Mouse (Mus musculus) urinary bladder, postnatal 4 days (tissue): ENCODE measurements around the gene Kmt5a.
A peak's percentile ranks its signal among the peaks of the same experiment; 100 is the strongest.
"Not testable (repeated sequence)": the region's sequence is repeated elsewhere in the genome, so short reads cannot be mapped to it uniquely, and the experiment has no call there.

Experiments used
- DNase-seq, 2 experiments: peaks; one replicate each; pipeline ENCODE4 v3.0.0; 2021 to 2022; ENCODE audit warnings: low spot score in 2 of 2

Gene Kmt5a

DNA sequence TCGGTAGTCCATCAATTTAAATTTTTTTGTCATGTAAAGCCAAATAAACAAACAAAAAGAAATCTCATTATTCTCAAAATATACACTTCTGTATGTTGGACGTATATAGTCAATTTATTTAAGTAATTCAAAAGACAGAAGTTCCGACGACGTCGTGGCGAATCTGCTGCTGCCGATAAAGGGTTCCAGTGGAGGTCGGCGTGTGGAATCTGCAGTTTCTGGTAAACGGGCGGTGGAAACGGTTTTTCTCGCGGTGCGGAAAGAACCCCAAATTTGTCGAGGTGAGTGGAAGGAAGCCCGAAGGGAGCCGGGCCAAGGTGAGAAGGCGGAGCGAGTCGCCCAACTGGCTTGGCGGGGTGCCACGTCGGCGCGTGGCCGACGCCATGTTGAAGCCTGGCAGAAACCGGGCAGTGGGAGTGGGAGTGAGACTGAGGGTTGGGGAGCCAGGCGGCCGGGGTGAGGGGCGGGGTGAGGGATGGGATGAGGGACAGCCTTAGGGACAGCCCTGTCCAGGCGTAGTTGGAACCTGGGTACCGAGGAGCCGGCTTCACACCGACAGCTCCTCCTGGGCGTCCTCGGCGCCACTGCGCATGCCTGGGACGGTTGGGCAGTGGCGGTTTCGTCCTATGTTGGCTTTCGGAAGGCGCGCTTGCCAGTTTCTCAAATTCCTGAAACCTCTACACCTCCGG lies 43.4 kb downstream of the Kmt5a start, which contains the start of gene Snrnp35:
Gene Snrnp35 (plus strand): TSS at position 169 of the 689 bp plus-strand sequence.
- DNase-seq: peak; percentile 91

DNA sequence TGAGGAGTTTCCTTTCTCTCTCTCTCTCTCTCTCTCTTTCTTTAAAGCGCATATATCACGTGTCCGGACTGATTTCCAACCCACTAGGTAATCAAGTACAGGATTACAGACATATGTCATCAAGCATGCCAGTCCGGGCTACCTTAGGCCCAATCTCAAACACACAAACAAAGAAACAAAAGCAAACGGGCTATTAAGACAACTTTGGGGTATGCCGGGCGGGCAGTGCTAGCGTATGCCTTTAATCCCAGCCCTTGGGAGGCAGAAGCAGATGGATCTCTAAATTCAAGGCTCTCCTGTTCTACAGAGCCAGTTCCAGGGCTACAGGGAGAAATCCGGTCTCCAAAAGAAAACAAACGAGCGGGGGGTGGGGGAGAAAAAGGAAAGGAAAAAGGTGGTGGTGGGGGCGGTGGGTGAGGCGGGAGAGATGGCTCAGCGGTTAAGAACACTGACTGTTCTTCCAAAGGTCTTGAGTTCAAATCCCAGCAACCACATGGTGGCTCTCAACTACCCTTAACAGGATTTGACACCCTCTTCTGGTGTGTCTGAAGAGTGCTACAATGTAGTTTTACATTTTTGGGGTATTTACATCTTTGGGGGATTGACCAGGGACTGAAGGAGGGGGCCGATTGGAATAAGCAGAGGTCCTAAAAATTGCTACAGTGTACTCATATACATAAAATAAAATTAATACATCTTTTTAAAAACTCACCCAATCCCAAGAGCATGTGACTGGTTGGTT lies 44.1 kb downstream of the Kmt5a start:
- DNase-seq: no peak

DNA sequence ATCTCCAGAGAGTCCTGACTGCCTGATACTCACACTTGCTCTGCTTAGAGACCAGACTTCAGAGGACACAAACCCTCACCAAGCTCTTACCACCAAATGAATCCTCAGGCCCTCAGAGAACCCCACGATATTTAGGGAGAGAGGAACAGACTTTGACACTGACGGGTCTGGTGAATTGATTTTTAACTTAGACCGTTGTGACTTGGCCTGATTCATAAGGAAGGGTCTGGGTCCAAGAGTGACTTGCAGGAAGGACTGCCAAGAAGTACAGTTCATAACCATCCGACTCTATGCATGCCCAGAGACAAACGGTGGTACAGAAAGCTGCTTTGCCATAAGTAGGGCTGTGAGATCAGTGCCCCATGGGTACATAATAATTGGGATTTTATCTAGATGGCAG lies 45.9 kb downstream of the Kmt5a start:
- no peak for DNase-seq

DNA sequence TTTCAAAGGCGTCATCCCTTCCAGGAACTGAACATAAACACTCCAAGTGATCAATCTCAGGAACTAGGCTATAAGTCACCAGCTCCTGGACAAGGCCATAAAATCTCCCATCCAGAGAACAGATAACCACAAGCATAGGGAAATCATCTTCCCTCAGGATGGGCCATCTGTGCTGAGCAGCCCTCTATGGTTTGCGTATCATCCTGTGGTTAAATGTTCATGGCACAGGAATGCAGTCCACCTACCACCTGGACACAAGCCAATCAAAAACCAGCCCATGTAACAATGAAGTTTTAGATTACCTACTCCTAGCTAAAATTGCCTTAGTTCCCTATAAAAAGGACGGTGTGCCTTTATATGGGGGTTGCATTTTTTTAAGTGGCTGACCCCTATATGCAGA lies 49.2 kb downstream of the Kmt5a start:
- DNase-seq: no peak

DNA sequence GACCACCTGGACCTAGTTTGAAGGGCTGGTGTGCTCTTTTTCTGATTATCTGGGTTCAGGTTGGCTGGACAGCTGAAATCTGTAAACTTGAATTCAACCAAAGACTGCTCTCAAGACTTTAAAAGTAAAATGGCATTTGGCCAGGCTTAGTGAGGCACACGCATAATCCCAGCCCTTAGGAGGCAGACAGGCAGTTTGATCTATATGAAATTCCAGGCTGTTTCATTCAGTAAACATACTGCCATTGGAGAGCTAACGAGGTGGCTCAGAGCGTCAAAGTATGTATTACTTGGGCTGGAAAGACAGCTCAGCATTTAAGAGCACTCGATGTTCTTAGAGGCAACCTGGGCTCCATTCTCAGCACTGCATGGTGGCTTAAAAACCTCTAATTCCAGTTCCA lies 52.0 kb downstream of the Kmt5a start:
- no peak for DNase-seq

DNA sequence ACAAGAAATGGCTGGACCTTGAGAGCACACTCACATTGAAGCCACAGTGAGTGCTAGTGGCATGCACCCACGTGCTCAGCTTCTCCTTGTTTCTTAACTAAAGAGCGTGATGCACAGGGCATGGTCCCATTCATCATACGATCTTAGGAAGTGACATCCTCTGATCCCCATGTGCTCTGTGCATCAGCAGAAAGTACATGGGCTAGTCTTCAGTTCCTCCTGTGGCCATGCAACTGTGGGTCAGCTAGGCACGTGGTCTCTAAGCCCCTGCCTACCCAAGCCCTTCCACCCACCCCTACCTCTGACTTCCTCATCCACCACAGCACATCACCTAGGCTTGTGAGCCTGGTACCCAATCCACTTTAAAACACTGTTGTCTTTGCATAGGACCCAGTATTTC lies 52.9 kb downstream of the Kmt5a start:
- DNase-seq: no peak

DNA sequence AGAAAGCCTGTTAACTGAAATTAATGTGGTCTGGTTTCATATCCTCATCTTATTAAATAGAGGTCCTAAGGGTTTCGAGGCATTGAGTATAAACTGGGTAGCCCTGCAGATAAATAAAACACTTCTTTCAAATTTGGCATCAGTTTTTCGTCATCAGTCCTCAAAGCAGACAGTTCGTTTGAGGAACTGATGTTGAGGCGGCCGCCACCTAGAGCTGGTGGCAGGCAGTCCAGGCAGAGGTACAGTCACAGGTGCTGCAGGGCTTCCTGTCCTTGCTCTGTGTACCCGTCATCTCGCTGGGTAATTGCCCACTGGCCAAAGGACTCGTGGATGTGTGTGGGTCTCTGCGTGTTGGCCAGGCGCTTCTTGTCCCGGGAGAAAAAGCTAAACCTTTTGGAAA lies 53.7 kb downstream of the Kmt5a start:
- no peak for DNase-seq

DNA sequence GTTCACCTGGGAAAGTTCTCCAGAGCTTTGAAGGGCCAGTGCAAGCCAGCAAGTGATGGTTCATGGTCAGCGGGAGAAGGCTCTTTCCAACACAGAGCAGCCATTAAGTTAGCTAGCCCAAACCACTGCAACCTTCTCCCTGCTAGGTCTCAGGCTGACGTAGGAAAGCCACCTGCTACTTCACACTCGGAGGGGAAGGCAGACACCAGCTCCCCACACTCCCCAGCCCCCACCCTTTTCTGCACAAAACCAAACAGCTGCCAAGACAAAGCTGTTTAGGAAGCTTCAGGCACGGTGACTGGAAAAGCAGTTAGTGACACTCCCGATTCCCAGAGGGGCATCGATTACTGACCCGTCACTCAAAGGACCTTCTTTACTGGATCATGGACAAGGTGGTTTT lies 55.8 kb downstream of the Kmt5a start:
- no peak for DNase-seq

DNA sequence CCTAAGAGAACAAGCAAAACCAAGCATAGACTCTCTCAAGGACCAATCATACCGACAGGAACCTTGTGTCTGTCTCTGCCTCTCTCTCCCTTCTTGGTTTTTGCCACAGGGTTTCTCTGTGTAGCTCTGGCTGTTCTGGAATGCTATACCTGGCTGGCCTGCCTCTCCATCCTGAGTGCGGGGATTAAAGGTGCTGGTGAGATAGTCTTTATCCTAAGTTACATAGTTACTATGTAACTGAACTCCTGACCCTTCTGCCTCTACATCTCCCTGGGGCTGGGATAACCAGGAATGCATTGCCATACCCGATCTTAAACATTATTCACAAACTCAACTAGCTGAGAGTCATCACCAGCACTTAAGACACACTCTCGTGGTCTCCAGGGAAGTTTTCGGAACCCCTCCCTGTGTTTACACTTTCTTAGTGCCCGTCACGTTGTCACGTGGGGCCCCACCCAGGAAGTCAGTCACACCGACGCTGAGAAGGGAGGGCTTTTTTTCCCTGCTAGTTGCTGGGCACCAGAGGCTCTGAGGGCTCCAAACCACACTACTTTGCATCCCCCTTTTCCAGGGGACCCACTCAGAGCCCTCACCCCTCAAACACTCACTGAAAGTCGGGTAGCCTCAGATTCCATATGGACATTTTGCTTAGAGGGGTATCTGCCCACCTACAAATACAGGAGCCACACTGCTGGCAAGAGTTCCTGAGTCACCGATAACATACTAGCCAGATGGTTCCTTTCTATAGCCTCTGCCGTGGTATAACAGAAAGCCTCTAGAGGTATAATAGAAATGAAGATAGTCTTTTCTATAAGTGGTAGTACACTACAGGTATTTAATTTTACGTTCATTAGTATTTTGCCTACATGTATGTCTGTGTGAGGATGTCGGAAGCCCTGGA lies 57.1 kb downstream of the Kmt5a start:
- no peak for DNase-seq

DNA sequence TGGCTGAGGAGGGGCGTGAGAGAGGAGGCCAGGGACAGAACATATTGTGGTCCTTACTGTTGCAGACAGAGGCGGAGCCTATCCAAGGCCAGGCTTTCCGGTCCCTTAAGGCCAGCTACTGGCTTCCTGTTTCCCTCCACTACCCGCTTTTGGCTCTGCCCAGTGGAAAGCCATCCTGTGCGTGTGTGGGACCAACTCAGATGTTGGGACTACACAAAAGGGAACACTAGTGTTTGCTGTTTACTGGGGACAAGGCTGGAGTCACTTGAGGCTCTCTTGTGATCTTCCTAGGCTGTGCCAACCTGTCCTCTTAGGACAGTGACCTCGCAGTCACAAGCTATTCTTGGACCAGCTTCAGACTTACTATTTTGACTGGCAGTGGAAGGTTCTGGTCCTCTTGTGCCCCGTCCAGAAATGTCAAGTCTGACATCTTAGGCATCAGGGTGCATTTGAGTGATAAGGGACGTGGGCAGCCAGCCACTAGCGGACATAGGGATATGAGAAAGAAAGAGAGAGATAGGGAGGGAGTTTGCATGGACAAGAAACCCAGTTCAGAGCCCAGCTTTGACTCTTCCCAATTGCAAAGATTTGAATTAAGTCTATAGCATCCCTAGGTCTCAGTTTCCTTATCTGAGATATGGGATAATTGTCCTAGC lies 58.6 kb downstream of the Kmt5a start:
- no peak for DNase-seq

DNA sequence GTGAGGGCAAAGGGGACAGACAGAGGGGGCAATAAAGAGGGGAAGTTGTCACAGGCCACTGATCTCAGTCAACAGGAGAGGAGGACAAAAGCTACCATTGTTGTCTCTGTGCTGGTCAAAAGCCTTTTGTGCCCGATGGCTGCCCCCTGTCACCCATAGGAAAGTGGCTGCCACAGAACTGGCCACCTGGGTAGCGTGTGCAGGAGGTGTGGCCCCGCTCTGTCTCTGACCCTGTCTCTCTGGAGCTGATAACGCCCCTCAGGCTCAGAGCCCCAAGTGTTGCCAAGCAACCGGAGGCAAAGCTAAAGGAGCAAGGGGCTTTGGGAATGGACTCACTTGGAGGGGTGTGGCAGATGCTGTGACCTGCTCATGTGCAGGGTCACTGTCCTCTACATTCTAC lies 59.3 kb downstream of the Kmt5a start:
- DNase-seq: no peak

DNA sequence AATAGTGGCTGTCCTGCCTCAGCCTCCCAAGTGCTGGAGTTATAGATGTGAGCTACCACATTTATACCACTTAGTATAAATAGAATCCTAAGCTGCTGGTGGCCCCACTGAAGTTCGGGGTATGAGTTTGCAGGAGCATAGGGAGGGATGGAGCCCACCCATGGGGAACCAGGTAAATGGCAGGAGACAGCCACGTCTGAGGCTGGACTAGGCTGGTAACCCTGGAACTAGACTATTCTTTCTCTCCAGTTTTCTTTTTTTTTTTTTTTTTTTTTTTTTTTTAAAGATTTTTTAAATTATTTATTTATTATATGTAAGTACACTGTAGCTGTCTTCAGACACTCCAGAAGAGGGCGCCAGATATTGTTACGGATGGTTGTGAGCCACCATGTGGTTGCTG lies 60.3 kb downstream of the Kmt5a start:
- not testable (repeated sequence) for DNase-seq

DNA sequence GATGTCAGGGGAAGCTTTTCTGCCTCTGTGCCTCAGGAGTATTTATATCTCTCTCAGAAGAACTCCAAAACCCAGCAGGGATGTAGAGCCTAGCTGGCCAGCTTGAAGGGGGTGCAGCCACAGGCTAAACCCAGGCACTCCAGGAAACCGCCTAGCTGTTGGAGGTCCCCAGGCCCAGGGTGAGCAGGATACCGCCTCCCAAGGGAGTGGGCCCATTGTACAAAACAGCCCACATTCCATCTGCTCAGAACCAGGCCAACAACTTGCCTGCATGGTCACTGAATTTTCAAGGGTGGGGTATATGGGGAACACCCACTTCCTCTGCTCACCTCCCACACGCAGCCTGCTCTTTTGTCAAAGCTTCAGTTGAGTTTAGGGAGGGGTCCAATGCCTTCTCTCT lies 60.8 kb downstream of the Kmt5a start:
- DNase-seq: no peak

DNA sequence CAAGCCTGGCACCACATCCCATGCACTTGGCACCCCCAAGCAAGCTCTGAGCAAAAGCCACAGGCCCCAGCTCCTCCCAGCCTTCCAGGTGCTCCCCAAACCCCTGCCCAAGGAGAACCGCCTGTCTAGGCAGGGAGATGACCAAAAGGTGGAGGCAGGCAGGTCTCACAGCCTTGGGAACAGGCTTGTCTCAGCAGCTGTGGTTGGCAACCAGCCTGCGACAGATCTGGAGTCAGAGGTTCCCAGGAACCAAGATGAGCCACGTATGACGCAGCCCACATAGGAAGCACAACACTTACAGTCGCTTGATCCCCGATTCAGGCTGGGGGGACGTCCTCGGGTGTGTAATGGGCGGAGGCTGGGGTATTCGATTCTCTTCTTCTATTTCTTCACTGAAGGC lies 61.8 kb downstream of the Kmt5a start:
- no peak for DNase-seq

DNA sequence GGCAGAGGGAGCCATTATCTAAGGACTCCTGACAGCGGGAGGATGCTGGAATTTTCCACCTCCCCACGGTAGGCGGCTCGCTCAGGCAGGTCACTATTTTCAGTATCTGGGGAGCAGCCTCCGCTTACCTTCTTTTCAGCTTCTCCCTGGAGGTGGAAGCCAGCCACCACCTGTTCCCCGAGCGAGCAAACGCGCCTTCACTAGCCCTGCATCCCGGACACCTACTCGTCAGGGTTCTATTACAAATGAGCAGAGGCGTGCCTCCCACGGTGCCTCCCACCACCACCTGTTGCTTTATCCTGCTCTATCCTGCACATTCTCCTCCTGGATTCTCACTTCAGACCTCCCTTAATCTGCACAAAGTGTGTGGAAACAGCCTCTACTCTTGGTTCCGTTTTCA lies 64.0 kb downstream of the Kmt5a start:
- no peak for DNase-seq

DNA sequence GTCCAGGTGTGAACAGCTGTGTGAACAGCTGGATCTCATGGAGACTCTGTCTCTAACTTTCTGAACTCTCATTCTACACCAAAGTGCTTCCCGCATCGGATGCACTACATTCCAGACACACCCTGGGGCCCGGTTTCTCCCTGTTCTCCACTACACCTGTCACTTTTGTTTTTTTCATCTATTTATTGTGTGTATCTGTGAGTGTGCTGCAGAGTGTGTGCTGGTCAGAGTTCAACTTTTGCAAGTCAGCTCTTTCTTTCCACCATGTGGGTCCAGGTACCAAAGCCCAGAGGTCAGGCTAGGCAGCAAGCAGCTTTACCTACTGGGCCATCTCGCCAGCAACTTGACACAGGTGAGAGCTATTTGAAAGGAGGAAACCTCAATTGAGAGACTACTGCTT lies 65.5 kb downstream of the Kmt5a start:
- no peak for DNase-seq

DNA sequence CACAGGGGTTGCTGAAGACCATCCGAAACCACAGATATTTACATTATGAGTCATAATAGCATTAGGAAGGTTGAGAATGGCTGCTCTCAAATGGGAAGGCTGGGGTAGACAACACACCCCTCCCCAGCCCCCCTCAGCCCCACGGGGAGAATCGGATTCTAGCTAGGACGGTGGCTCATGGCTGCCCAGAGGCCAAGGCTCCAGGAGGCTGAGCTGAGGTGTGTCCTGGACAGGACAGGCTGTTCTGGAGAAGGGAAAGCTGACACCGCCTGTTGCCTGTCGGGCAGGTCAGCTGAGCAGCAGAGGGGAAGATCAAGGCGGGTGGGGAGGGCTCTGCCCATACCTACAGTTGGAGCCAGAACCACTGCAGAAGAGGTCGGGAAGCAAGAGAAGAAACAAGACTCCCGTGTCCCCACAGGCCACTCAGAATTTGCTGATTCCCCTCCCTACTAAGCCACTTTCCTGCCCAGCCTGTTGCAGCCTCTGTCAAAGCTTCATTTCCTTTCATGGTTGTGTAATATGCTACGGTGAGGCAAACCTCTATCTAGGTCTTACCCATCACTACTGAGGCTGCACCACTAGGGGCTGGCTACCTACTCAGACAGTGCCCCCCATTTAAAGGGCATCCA lies 67.1 kb downstream of the Kmt5a start:
- no peak for DNase-seq

DNA sequence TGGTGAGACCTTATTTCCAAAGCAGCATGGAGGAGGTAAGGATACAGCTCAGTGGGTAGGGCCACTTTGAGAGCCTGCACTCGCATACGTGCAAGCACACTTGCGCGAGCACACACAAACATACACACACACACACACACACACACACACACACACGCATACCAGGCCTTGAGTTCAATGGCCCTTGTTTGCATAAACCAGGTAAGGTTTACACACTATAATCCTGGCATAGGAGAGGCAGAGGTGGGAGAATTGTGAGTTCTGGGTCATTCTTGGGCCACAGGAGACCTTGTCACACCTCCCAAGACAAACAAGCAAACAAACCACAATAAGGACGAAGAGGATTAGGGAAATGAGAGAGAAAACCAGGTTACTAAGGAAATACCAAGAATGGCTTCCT lies 69.5 kb downstream of the Kmt5a start:
- DNase-seq: no peak

DNA sequence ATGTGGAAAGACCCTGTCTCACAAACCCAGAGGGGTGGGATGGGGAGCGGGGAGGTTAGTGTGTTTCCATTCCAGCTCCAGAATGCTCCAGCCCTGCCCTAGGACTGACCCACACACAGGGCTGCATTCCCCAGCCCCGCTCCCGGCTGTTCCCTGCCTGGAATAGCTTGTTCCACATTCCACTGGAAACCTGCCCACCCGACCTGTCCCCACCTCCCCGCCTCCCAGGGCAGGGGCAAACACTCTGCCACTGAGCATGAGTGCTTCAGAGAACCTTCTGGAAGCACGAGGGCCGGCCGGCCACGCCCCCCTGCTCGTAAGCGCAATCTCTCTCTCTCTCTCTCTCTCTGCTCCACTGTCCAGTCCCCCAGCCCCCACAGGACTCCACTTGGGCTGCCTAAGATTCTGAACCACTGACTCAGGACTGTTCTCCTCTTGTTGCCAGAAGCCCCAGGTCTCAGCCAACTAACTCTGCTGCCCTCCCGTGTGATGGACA lies 70.1 kb downstream of the Kmt5a start:
- DNase-seq: peak in 1 of 2 experiments; percentile 62

DNA sequence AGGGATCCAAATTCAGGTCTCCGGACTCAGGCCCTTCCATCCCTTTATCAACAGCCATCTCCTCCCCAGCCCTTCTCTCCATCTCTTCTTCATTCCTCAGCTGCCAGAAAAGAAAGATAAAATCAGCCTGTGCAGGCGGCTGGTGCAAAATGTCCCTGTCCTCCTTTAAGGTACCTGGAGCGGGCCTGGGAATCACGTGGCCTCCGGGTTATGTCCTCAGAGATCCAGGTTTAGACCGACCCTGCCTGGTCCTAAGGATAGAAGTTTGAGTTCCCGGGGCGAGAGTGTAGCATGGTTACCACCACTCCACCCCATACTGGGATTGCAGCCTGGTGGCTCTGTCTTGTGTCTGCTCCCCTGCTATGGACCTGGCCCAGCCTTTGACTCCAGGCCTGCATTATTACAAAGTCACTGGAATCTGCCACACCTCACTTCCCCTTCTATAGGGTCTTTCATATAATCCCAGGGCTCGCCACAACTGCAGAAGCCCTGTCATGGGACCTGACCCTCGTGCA lies 70.9 kb downstream of the Kmt5a start:
- no peak for DNase-seq
